Mouse (Mus musculus): ENCODE results near the gene Nmral1.
"Not testable (repeated sequence)": the region's sequence is repeated elsewhere in the genome, so short reads cannot be mapped to it uniquely, and the experiment has no call there.

Gene Nmral1

DNA sequence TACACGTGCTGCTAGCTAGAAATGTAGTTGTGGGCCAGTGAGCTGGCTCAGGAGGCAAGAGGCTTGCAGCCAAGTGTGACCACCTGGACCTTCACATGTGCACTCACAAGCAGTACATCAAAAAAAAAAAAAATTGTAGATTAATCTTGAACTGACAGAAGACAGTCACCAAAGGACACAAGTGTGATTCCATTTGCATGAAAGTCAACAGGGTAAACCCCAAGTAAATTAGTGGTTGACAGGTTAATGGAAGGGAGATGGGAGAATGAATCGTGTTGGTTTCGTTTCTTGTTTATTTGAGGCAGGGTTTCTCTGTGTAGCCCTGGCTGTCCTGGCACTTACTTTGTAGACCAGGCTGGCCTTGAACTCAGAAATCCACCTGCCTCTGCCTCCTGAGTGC lies 1.3 kb downstream of the Nmral1 start:
- DNase-seq (ENCODE audit: low spot score in 2 of 2): no peak

DNA sequence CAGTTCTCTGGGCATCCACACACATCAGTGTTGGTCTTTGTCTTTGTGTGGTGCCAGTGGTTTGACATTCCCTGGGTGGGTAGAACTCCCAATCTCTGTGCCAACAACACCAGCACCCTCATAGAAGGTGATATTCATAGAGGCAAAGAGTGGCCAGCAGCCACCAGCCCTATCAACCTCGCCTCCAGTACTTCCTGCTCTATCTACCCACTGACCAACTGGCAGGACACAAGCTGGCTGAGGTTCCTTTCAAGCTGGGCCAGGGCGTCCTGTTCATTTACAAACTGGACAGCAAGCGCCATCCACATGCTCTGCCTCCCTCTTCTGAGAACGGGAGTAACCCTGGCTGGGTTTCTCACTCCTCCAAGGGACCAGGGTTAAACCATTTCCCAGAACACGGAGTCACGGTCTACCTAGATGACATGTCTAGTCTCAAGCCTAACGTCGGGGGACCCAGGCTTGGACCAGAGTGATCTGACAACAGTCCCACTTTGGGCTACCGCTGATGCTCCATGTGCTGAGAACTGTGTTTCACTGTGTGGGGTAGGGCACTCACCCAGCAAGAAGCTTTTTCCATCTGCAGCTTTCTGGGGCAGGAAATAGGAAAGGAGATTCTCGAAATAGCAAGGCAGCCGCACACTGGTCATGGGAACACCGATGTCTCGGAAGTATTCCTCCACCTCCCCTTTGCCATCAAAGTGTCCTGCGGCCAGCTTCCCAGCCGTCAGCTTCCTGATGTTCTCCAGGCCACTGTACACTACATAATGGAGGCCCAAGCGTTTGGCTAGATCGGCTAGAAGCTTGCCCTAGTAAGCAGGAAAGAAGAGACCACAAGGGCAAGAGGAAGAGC lies 5.1 kb downstream of the Nmral1 start:
- no peak for DNase-seq (ENCODE audit: low spot score in 2 of 2)

DNA sequence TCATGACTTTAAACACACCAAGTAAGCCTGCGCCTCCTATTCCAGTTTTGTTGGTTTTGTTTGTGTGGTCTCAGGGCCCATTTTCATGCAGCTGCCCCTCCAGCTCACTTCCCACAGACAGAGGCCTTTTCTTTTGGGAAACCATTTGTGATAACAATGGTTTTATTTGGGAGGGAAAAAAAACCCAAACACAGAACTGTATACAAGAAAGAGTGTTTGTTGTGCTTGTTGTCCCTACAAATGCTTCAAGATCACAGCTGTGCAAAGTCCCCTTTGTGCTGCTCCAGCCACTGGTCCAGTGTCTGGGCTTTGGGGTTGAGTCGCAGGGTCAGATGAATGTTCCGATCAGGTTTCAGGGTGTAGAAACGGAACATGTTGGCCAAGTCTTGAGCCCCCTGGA lies 8.0 kb downstream of the Nmral1 start:
- DNase-seq (ENCODE audit: low spot score in 2 of 2): no peak

DNA sequence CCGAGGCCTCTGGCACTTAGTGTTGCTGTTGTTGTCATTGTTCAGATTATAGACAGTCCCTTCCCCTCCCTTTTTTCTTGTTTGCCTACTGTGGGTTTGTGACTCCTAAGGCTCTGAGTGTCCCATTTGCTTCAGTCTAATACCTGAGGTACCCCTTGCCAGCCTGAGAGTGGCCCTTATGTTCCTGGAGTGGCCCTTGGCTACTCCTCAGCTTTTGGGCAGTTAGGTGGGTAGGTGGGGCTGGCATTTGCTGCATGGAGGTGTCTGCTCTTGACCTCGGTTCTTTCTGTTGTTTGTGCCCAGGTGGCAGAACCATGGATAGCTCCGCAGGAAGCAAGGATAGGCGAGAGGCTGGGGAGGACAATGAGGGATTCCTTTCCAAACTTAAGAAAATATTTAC lies 13.6 kb downstream of the Nmral1 start:
- DNase-seq (ENCODE audit: low spot score in 2 of 2): no peak

DNA sequence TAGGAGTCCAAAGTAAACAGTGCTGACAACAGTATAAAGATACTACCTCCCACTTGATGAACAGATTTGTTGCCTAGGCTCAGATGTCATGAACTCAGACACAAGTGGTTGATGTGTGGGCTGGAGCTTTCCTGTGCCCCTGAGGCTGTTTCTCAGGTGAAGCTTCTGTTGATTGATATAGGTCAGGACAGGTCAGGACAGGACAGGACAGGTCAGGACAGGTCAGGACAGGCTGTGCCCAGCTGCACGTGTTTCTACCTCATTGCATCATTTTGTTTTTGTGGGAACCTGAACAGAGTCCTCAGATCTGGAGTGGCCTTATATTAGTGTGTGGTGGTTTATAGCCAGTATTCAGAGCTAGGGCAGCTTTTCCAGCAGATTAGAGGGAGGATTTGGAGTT lies 16.5 kb downstream of the Nmral1 start:
- no peak for DNase-seq (ENCODE audit: low spot score in 2 of 2)

DNA sequence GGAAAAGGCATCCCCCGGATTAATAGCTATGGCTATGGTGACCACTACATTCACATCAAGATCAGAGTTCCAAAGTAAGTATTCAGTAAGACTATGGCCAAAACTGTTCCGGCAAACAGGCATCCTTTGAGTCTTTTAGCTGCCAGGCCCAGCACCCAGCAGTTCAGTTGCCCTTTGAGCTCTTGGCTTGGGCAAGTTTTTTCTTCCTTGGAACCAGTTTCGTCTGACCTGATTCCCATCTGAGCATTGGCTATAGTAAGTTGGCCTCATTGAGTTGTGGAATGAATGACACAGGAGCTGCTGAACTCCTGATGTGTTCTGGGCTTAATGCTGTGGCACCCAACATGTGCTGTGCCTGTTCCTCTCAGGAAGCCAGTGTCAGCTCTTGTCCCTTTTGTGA lies 17.9 kb downstream of the Nmral1 start:
- no peak for DNase-seq (ENCODE audit: low spot score in 2 of 2)

DNA sequence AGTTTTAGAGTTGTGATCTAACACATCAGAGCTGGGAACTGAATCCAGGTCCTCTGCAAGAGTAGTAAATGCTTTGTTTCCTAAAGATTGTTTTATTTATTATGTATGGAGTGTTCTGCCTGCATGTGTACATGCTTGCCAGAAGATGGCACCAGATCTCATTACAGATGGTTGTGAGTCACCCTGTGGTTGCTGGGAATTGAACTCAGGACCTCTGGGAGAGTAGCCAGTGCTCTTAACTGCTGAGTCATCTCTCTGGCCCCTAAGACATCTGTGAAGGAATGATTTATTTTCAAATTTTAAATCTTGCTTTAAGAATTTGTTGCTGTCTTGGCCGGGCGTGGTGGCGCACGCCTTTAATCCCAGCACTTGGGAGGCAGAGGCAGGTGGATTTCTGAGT lies 29.8 kb downstream of the Nmral1 start:
- not testable (repeated sequence) for DNase-seq (ENCODE audit: low spot score in 2 of 2)

DNA sequence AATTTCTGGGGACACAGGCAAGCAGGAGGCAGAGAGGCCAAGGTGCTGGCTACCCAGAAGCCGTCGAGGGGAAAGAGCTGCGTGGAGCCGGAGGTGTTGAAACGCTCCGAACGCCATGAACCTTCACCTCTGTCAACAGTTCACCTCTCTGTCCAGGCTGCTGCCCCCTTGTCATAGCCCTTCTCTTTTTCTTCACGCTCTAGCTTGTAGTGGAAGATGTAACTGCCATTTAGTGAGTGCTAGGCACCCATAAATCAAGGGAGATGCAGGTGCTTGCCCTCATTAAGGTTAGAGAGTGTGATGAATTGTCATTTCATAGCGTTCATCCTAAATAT lies 34.7 kb downstream of the Nmral1 start:
- DNase-seq (ENCODE audit: low spot score in 2 of 2): no peak

DNA sequence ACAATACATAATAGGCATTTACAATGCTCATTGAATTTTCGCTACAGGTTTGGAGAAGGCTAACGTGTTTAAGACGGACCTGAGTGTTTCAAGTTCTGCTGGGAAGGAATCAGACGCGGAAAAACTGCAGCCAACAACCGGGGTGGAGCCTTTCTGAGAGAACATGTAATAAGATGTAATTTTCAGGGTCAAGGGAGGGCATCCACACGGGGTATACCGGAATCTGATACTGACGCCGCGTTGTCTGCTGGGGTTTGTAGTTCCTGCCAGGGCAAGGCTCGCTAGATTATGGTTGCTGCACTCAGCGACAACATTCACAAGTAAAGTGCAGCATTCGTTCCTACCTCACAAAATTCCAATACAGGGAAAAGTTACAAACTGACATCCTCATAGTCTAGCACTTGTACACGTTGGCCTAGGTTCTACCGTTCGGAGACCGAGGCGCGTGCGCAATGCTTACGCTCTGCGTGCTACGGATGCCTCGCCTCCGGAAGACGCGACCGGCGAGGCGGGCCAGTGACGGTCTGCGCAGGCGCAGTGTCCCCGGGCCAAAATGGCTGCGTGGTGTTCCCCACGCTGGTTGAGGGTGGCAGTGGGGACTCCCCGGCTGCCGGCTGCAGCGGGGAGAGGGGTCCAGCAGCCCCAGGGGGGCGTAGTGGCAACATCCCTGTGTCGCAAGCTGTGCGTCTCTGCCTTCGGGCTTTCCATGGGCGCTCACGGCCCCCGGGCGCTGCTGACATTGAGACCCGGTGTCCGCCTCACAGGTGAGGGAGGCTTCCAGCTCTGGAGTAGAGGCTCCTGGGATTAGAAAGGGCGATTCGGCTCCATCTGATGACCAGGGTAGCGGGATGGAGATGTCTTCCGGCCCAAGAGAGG lies 35.3 kb downstream of the Nmral1 start:
- DNase-seq (ENCODE audit: low spot score in 2 of 2): peak; percentile 92 to 96

DNA sequence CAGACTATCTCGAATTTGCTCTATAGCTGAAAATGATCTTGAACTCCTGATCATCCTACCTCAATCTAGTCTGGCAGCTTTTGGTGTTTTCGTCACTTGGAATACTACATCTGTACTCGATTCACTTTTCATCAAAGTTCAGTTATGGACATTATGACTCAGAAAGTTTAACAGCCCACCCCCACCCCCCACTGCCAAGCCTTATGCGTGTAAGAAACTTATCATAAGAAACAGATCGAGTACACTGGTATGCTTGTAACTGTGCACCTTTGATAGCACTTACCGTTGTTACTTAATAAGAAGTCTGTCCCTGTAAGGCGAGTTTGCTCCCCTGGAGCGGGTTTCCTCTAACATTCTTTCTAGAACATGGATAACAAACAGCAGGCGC lies 36.0 kb downstream of the Nmral1 start:
- no peak for DNase-seq (ENCODE audit: low spot score in 2 of 2)

DNA sequence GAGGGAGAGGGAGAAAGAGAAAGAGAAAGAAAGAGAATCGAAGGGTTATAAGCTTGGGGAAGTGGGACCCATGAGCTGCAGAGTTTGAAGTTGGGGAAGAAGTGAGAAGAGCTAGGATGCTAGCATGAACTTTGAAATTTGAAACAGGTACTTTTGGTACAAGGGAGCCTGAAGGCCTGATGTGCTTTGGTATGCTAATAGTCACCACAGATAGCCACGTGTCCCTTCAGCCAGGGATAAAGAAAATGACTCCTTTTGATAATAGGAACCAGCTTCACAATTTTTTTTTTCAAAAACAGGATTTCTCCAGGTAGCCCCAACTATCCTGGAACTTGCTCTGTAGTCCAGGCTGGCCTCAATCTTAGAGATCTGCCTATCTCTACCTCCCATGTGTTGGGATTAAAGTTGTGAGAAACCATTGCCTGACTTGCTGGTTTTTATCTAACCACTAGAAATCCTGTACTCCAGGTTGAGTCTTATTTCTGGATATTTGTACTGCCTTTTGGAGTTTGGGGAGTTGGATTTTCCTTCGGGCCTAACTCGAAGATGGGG lies 36.5 kb downstream of the Nmral1 start:
- DNase-seq (ENCODE audit: low spot score in 2 of 2): no peak

DNA sequence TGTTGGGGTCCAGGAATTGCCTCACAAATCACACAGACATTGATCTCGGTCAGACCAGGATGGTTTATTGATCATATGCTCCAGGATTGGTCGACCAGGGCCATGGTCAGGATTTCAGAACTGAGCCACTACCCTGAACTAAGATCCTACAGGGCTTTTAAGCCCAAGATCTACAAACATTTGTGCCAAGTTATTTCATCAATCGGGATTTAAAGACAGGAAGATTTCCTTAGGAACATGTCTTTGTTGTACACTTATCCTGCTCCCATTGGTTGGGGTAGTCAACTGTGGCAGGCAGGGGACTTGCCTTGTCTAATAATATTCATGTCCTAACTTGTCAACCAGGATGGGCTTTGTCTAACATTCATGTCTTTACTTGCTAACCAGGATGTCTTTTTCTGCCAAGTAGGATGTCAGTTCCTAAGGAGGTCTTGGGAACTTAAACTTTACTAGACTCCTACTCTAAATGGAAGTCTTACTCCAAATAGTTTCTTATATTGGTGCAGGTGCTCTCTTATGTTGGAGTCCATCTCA lies 38.2 kb downstream of the Nmral1 start:
- DNase-seq (ENCODE audit: low spot score in 2 of 2): not testable (repeated sequence)

DNA sequence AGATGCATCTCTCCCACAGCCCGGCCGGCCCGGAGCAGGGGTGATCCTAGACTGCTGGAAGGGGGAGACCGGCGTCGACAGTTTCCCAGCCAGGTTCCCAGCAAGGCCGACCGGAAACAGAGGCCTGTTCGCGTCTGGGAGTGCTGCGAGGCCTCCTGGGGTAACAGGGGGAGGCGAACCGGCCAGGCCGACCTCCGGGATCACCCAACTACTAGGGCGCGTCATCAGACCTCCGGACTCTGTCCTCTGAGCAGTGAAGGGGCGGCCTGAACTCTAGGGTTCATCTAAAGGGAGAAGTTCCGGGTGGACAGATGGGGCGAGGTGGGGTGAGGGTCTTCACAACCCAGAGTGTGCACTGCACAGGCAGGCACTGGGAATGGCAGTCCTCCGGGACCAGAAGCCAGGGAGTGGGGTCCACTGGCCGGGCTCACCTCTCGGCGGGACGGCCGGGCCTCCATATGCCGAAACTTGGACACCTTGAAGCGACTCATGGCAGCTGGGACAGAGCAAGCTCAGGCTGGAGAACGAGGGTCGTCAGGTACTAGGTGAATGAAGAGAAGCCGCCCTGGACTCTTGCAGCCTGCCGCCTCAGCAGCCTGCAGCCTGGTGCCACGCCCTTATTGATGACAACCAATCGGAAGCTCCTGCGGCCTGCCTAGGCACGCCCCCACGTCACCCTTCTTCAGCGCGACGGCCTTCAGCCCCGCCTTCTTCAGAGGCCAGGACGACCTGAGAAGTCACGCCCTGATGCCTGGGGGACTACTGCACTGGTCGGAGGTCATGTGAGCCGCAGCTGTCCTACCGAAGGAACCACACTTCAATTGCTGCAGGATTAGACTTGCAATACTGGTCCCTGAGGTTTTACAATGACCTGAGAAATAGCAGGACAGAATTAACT lies 39.8 kb downstream of the Nmral1 start, which contains the start of gene Coro7:
Coro7 (minus strand) TSS at position 657 of the 898 bp plus-strand sequence.
- peak; percentile 65 to 82 for DNase-seq (ENCODE audit: low spot score in 2 of 2)

DNA sequence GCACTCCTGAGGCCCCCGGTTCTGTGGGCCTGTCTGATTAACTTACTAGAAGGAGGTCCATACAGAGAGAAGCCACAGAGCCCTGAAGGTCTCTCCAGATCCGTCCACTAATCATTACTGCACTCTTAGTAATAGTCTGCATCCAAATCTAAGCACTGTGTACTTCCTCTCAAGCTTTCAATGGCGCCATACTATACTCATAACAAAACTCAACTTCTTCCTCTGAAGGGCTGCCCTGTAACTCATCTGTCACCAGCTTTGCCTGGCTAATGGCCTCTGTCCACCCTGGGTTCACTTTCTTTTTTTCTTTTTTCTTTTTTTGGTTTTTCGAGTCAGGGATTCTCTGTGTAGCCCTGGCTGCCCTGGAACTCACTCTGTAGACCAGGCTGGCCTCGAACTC lies 41.1 kb downstream of the Nmral1 start:
- DNase-seq (ENCODE audit: low spot score in 2 of 2): no peak

DNA sequence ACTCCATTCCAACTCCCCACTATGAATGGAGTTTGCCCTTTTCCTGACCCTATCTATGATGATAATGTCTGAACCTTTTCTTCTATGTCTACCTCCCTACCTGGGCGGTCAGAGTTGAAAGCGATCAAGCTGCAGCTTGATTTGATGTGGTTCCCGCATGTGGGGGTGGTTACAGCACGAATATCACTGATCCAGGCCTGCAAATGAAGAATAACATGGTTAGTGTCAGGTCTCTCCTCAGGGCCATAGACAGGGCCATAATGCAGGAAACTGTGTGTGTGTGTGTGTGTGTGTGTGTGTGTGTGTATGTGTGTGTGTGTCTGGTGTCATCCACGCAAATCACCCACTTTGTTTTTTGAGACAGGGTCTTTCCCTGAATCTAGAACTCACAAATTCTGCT lies 42.3 kb downstream of the Nmral1 start:
- DNase-seq (ENCODE audit: low spot score in 2 of 2): no peak

DNA sequence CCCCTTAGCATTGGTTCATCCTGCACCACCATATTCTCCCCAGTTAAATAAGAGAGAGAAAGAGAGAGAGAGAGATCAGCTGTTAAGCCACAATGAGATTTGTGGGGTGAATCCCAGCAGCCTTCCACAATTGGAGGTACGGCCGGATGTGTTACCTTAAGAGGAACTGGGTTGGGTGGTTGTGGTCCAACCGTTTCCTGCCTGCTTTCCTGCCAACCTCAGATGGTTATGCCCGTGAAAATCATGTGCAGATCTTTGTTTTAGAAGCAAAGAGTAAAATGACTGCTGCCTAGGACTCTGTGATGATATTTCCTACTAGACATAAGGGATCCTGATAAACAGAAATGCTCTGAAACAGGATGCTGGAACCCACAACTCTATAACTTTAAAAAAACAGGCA lies 45.1 kb downstream of the Nmral1 start:
- DNase-seq (ENCODE audit: low spot score in 2 of 2): no peak

DNA sequence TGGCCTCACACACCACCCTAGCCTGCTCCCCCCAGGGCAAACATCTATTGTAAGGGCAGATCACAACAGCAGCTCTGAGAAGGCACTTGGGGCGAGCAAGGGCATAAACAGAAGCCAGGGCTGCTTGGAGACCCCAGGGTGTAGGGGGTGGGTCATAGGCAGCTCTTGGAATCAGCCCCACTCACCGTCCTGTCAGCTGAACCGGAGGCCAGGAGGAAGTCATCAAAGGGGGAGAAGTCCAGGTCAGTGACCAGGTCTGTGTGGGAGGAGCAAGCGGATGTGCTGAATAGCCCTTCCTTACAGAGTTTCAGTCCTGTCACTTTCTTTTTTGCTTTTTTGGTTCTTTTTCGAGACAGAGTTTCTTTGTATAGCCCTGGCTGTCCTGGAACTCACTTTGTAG lies 48.8 kb downstream of the Nmral1 start:
- DNase-seq (ENCODE audit: low spot score in 2 of 2): no peak

DNA sequence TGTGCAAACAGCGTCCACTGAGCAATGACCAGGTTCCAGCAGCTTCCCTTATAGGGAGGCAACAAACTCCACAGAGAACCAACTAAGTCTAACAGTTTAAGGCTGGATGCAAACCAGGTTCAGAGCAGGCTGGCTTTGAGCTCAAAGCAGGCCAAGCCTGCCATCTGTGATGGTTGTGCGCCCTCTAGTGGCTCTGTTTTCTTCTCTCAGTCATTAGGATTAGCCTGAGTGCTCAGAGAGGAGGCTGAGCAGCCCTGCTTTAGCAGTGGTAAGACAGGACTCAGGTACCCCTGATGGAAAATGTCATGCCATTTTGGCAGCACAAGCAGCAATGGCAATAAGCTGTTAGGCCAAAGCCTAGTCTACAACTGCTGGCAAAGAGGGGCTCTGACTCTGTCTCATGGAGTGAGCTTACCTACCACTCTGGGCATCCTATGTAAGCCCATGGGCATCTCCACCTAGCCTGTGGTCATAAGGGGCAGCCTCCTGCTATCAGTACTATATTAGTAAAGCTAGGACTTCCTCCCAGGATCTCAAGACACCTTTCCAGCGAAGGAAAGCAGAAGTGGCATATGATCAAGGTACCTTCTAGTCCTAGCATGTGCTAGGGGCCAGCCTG lies 51.9 kb downstream of the Nmral1 start:
- DNase-seq (ENCODE audit: low spot score in 2 of 2): peak; percentile 62 to 70

DNA sequence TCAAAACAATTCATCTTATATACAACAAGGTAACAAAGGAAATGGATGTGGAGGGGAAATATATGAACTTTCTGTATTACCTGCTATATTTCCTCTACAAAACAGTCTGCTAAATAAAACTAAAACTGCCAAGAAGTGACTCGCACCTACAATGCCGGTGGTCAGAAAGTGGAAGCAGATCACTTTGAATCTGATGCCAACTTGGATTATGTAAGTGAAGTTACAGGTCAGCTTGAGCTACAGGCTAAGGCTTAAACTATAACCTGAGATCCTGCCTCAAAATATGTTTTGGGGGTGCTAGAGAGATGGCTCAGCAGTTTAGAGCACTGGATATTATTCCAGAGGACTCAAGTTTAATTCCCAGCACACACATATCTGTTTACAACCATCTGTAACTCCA lies 53.4 kb downstream of the Nmral1 start:
- no peak for DNase-seq (ENCODE audit: low spot score in 2 of 2)

DNA sequence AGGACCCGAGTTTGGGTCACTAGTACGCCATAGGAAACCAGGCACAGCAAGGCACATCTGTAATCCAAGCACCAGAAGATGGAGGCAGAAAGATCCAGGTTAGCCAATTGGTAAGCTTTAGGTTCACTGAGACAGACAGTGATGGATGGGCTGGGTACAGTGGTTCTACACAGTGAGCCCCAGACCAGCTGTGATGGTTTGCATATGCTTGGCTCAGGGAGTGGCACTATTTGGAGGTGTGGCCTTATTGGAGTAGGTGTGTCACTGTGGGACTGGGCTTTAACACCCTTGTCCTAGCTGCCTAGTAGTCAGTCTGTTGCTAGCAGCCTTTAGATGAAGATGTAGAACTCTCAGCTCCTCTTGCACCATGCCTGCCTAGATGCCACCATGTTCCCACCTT lies 55.4 kb downstream of the Nmral1 start:
- no peak for DNase-seq (ENCODE audit: low spot score in 2 of 2)

DNA sequence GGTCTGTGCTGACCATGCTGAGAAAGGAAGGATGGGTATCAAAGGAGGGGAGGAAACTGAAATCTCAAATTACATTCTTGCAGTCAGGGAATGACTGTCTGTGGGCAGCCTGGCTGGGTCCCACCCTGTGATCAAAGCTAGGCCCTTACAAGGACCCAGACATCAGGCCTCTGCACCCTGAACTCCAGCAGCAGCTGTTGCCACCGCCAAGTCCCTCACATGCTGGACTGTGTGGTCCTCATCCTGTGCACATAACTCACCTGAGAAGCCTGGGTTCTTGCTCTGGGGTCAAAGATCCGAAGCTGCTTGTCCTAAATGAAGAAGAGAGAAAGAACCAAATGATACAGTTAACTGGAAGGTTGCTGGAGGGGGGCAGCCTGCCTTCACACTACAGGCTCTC lies 57.6 kb downstream of the Nmral1 start:
- DNase-seq (ENCODE audit: low spot score in 2 of 2): no peak
